Mouse (Mus musculus) cortical plate, adult 2 months (tissue): ENCODE results near the gene 4933415A04Rik. TPM values are rescaled to one million over a fixed set of nuclear protein-coding genes. Genes with fewer than 3 reads are reported as not detected.

Experiments used
- H3K27ac ChIP-seq: fragments of 200-500 bp; 2 replicates; pipeline ENCODE4 v1.5.1; 2012; ENCODE audit warnings: low read length, control low read depth, inconsistent platforms; ENCODE audit not compliant: insufficient read depth
- H3K4me1 ChIP-seq: fragments of 200-500 bp; 2 replicates; pipeline ENCODE4 v1.6.1; 2011; ENCODE audit warnings: low read length; ENCODE audit not compliant: control insufficient read depth, insufficient read depth
- H3K4me3 ChIP-seq: fragments of 200-500 bp; 2 replicates; pipeline ENCODE4 v1.5.1; 2011; ENCODE audit warnings: mild to moderate bottlenecking, low read length, control low read depth; ENCODE audit not compliant: insufficient read depth
- CTCF ChIP-seq: fragments of 200-500 bp; IDR thresholded peaks from 2 replicates; pipeline ENCODE4 v1.5.1; 2011; ENCODE audit warnings: mild to moderate bottlenecking, control low read depth, low read length; ENCODE audit not compliant: insufficient read depth; ENCODE audit errors: extremely low read depth
- POLR2A ChIP-seq: fragments of 200-500 bp; IDR thresholded peaks from 2 replicates; pipeline ENCODE4 v1.6.1; 2011; ENCODE audit warnings: mild to moderate bottlenecking, low read length, control low read depth; ENCODE audit not compliant: insufficient read depth; ENCODE audit errors: extremely low read depth
- polyA plus RNA-seq: library from polyadenylated mRNA; depleted of rRNA; stranded (reverse); fragments of >200 nt; gene quantifications from 2 replicates; pipeline ENCODE4 v1.2.3, GENCODE M21; 2012; rRNA removed

The 4933415A04Rik gene
- polyA plus RNA-seq, 1 experiment, result 0.40 TPM

GRCm38 (mm10) chr11:43626927-43627645 lies 40.2 kb downstream of the 4933415A04Rik start:
- H3K27ac ChIP-seq, result peak overlapping the region; percentile 34
- no peak overlapping the region for H3K4me3 ChIP-seq
- TF ChIP-seq CTCF (no peak), POLR2A (peak; percentile 59; the same call in 1 of the 2 replicates)
- H3K4me1 ChIP-seq, result peaks cover under 1% of the 10 kb centered on the region; the same call in 1 of the 2 replicates

- TF ChIP-seq CTCF, result no peak
- no peak for TF ChIP-seq POLR2A
- Histone ChIP-seq H3K27ac (no peak overlapping the region), H3K4me3 (no peak overlapping the region), H3K4me1 (peaks cover 11% of the 10 kb centered on the region)
Measured at GRCm38 (mm10) chr11:43631645-43632044, 44.8 kb downstream of the 4933415A04Rik start.

GRCm38 (mm10) chr11:43632566-43632965 lies 45.7 kb downstream of the 4933415A04Rik start:
- H3K27ac ChIP-seq, result 0 out of 2 replicates have a peak overlapping the region, but pooled peaks have one; percentile 62
- H3K4me1 ChIP-seq, result peaks cover 11% of the 10 kb centered on the region
- TF ChIP-seq CTCF (no peak), POLR2A (0 out of 2 replicates have a peak, but pooled peaks have one; percentile 22)
- no peak overlapping the region for H3K4me3 ChIP-seq

- Histone ChIP-seq H3K4me3 (no peak overlapping the region), H3K27ac (peak overlapping the region; percentile 36; the same call in 1 of the 2 replicates), H3K4me1 (peaks cover 11% of the 10 kb centered on the region)
- no peak for TF ChIP-seq POLR2A
- TF ChIP-seq CTCF, result no peak
Measured at GRCm38 (mm10) chr11:43633165-43633564, 46.3 kb downstream of the 4933415A04Rik start.

- no peak overlapping the region for H3K4me3 ChIP-seq
- no peak for TF ChIP-seq POLR2A
- TF ChIP-seq CTCF, result no peak
- peak overlapping the region; percentile 79; the same call in 1 of the 2 replicates for H3K27ac ChIP-seq
- peaks cover 11% of the 10 kb centered on the region for H3K4me1 ChIP-seq
Measured at GRCm38 (mm10) chr11:43633658-43634401, 47.0 kb downstream of the 4933415A04Rik start.

GRCm38 (mm10) chr11:43636761-43637160 lies 49.9 kb downstream of the 4933415A04Rik start:
- H3K27ac ChIP-seq, result 0 out of 2 replicates have a peak overlapping the region, but pooled peaks have one; percentile 54
- peaks cover 11% of the 10 kb centered on the region for H3K4me1 ChIP-seq
- H3K4me3 ChIP-seq, result no peak overlapping the region
- TF ChIP-seq CTCF (no peak), POLR2A (no peak)

GRCm38 (mm10) chr11:43638486-43638885 lies 51.6 kb downstream of the 4933415A04Rik start:
- Histone ChIP-seq H3K27ac (no peak overlapping the region), H3K4me1 (peaks cover 3% of the 10 kb centered on the region), H3K4me3 (no peak overlapping the region)
- TF ChIP-seq CTCF, result no peak
- TF ChIP-seq POLR2A, result no peak

Other genes starting within 250 kb of the 4933415A04Rik start
- 98.8 and 109 TPM in 2 replicates for gene Pttg1, start 160.8 kb upstream of the 4933415A04Rik start, polyA plus RNA-seq
- 20.1 and 20.9 TPM in 2 replicates for gene Slu7, start 153.3 kb upstream of the 4933415A04Rik start, polyA plus RNA-seq
- 2.1 and 3.7 TPM in 2 replicates for gene C1qtnf2, start 112.8 kb upstream of the 4933415A04Rik start, polyA plus RNA-seq
- 1.7 and 2.3 TPM in 2 replicates for gene Ccnjl, start 58.3 kb upstream of the 4933415A04Rik start, polyA plus RNA-seq
- 0.28 TPM in 1 of 2 replicates, not detected in the other for gene Fabp6, start 14.5 kb downstream of the 4933415A04Rik start, polyA plus RNA-seq
- gene Pwwp2a, start 95.0 kb downstream of the 4933415A04Rik start, polyA plus RNA-seq, result 36.2 and 37.2 TPM in 2 replicates
- gene Ttc1, start 161.0 kb downstream of the 4933415A04Rik start, polyA plus RNA-seq, result 52.0 and 53.8 TPM in 2 replicates